Mouse (Mus musculus) MN1 (cell line): ENCODE results near the gene Unc79.
A peak's percentile ranks its signal among the peaks of the same experiment; 100 is the strongest.

Experiments
- DNase-seq: peaks from one replicate; pipeline ENCODE4 v3.0.0-alpha.2; 2016; ENCODE audit warnings: low spot score

The Unc79 gene

GRCm38 (mm10) chr12:103041401-103041800, 92.7 kb downstream of the Unc79 start:
- DNase-seq = no peak

- peak; percentile 84 for DNase-seq
Observed at GRCm38 (mm10) chr12:103042711-103043110, 94.1 kb downstream of the Unc79 start.

- DNase-seq = no peak
Observed at GRCm38 (mm10) chr12:103044422-103044821, 95.8 kb downstream of the Unc79 start.

GRCm38 (mm10) chr12:103049865-103050264, 101.2 kb downstream of the Unc79 start:
- DNase-seq = no peak

GRCm38 (mm10) chr12:103059321-103060053, 110.8 kb downstream of the Unc79 start:
- no peak for DNase-seq

GRCm38 (mm10) chr12:103060791-103061190, 112.1 kb downstream of the Unc79 start:
- no peak for DNase-seq

GRCm38 (mm10) chr12:103062133-103062532, 113.5 kb downstream of the Unc79 start:
- peak; percentile 54 for DNase-seq

- DNase-seq = peak; percentile 60
Observed at GRCm38 (mm10) chr12:103064944-103065343, 116.3 kb downstream of the Unc79 start.

GRCm38 (mm10) chr12:103068161-103068560, 119.5 kb downstream of the Unc79 start:
- no peak for DNase-seq

GRCm38 (mm10) chr12:103069565-103069964, 120.9 kb downstream of the Unc79 start:
- DNase-seq = no peak

- no peak for DNase-seq
Observed at GRCm38 (mm10) chr12:103073953-103074352, 125.3 kb downstream of the Unc79 start.

GRCm38 (mm10) chr12:103078751-103079150, 130.1 kb downstream of the Unc79 start:
- no peak for DNase-seq

GRCm38 (mm10) chr12:103080055-103080454, 131.4 kb downstream of the Unc79 start:
- DNase-seq = no peak

- DNase-seq = no peak
Observed at GRCm38 (mm10) chr12:103091831-103092230, 143.2 kb downstream of the Unc79 start.

GRCm38 (mm10) chr12:103095160-103095559, 146.5 kb downstream of the Unc79 start:
- DNase-seq = no peak

GRCm38 (mm10) chr12:103099185-103099584, 150.5 kb downstream of the Unc79 start:
- DNase-seq = peak; percentile 78

GRCm38 (mm10) chr12:103100088-103100487, 151.4 kb downstream of the Unc79 start:
- no peak for DNase-seq

- DNase-seq = no peak
Observed at GRCm38 (mm10) chr12:103103041-103103440, 154.4 kb downstream of the Unc79 start.

- DNase-seq = no peak
Observed at GRCm38 (mm10) chr12:103103601-103104000, 154.9 kb downstream of the Unc79 start.

- no peak for DNase-seq
Observed at GRCm38 (mm10) chr12:103109301-103109700, 160.6 kb downstream of the Unc79 start.

GRCm38 (mm10) chr12:103116639-103117038, 168.0 kb downstream of the Unc79 start:
- DNase-seq = no peak

- no peak for DNase-seq
Observed at GRCm38 (mm10) chr12:103117517-103118193, 169.0 kb downstream of the Unc79 start.

- DNase-seq = no peak
Observed at GRCm38 (mm10) chr12:103121928-103122327, 173.3 kb downstream of the Unc79 start.

GRCm38 (mm10) chr12:103123861-103124260, 175.2 kb downstream of the Unc79 start:
- no peak for DNase-seq
